Mouse (Mus musculus): Measurements from ENCODE around the gene Oaf. TPM values are rescaled to one million over a fixed set of nuclear protein-coding genes. Genes with fewer than 3 reads are reported as not detected.

The Oaf gene
- polyA plus RNA-seq, 1 experiment from 2014 or later: 52.0 TPM

DNA sequence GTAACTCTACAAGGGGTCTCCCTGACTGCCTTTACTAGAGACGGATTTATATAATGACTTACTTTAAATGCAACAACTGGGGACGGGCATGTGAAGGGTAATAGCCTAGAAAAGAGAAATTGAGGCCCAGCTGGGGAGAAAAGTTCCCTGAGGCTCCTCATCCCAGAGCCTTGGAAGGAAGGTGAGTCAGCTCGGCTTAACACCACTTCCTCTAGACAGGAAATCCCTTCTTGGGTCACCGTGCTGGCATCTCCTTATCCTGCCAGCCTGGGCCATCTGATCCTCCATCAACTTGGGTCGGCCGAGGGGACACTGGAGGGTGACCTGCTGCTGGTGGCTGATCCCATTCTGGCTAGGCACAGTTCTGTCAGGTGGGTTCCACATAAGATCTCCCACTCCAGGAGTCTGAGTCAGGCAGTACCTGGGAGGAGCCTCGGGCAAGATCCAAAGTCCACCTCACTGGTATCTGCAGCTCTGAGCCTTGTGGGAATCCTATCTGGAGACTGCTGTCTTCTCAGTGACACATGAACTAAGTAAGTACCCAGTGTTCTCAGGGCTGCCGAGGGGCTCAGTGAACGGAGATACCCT lies 13.0 kb downstream of the Oaf start:
- Histone ChIP-seq H3K36me3 (ENCODE audit: control insufficient read depth, insufficient read depth, low read length) (peaks cover 19% of the 10 kb centered on the region), H3K9ac (ENCODE audit: low read depth, low read length) (no peak overlapping the region), H3K4me2 (no peak overlapping the region), H3K4me3 (ENCODE audit: low read depth, low read length) (no peak overlapping the region), H3K27ac (ENCODE audit: low read depth, low read length) (no peak overlapping the region; the same call in 1 of the 2 replicates), H3K27me3 (replicated peaks; ENCODE audit: control insufficient read depth, insufficient read depth, low read length) (no peaks in the 10 kb centered on the region), H3K4me1 (replicated peaks; ENCODE audit: control insufficient read depth, insufficient read depth, low read length) (peaks cover 60% of the 10 kb centered on the region), H3K9me3 (ENCODE audit: control insufficient read depth, low read length) (no peaks in the 10 kb centered on the region)
- DNase-seq (ENCODE audit: low spot score): no peak
- ATAC-seq (replicated peaks; ENCODE audit: low FRiP score): no peak
- WGBS: 66% methylated on average over 9 of the region's 9 CpGs

DNA sequence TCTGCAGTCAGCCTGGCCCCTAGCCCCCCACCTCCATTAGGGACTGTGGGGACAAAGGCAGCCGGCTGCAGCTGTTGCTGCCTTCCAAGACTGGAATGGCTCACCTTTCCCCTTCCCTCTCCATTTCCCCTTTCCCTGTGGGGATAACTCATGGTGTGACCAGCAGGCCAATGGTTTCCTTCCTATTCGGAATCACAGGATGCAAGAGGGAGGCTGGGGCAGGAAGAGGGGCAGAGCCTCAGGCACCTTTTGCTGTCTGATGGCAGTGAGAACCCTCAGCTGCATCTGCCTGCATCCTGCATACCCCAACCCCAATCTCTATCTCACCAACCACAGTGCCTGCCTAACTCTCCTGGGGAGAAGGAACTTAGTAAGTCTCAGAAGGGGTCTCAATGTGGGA lies 14.2 kb downstream of the Oaf start:
- 36% methylated on average over 2 of the region's 2 CpGs for WGBS
- DNase-seq (ENCODE audit: low spot score) (no peak), ATAC-seq (replicated peaks; ENCODE audit: low FRiP score) (no peak)
- Histone ChIP-seq H3K27me3 (replicated peaks; ENCODE audit: control insufficient read depth, insufficient read depth, low read length) (no peaks in the 10 kb centered on the region), H3K36me3 (ENCODE audit: control insufficient read depth, insufficient read depth, low read length) (peaks cover 25% of the 10 kb centered on the region), H3K27ac (ENCODE audit: low read depth, low read length) (peak overlapping the region; percentile 73), H3K9ac (ENCODE audit: low read depth, low read length) (peak overlapping the region; percentile 42), H3K4me1 (replicated peaks; ENCODE audit: control insufficient read depth, insufficient read depth, low read length) (peaks cover 48% of the 10 kb centered on the region), H3K4me2 (peak overlapping the region; percentile 40), H3K4me3 (ENCODE audit: low read depth, low read length) (no peak overlapping the region), H3K9me3 (ENCODE audit: control insufficient read depth, low read length) (no peaks in the 10 kb centered on the region)

DNA sequence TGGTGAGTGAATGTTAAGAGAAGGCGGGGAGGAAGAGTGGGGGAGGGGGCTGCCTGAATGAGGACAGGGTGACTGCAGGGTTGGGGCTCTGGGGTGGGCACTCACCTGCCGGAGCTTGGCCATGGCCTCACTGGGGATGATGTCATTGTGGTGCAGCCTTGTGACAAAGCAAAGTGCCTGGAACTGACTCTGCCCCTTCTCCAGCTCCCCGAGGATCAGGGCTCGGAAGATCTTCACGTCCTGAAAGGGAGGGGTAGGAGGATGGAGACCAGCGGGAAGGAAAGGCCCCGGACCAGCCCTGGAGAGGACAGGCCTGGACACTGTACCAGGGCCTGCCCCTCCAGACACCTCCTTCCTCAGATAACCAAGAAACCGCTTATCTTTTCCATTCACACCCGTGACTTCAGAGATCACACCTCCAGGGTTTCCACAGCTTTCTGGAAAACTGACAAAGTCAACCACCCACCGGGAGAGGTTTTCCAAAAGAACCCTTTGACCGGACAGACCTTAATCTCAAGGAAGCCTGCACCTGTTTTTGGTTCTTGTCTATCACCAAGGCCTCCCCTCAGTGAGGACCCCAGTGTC lies 14.8 kb downstream of the Oaf start:
- H3K4me1 ChIP-seq (replicated peaks; ENCODE audit: control insufficient read depth, insufficient read depth, low read length): peaks cover 42% of the 10 kb centered on the region

DNA sequence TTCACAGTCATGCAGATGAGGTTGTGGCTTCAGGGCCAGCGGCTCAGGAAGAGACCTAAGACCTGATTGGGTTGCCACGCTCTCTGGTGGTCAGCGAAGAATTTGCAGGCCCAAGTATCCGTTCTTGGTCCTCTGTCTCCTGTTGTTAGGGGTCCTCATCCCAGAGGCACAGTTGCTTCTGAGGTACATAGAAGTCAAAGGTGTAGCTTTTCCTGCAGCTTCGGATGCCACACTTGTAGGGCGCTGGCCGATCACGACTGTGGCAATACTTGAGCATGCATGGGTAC lies 17.3 kb downstream of the Oaf start:
- peaks cover 17% of the 10 kb centered on the region for H3K36me3 ChIP-seq (ENCODE audit: control insufficient read depth, insufficient read depth, low read length)
- no peaks in the 10 kb centered on the region for H3K9me3 ChIP-seq (ENCODE audit: control insufficient read depth, low read length)
- no peak for DNase-seq (ENCODE audit: low spot score)
- no peak overlapping the region for H3K9ac ChIP-seq (ENCODE audit: low read depth, low read length)
- no peaks in the 10 kb centered on the region for H3K27me3 ChIP-seq (replicated peaks; ENCODE audit: control insufficient read depth, insufficient read depth, low read length)
- 59% methylated on average over 8 of the region's 8 CpGs for WGBS
- 0 out of 2 replicates have a peak overlapping the region, but pooled peaks have one; percentile 4 for H3K27ac ChIP-seq (ENCODE audit: low read depth, low read length)
- no peak for ATAC-seq (replicated peaks; ENCODE audit: low FRiP score)
- H3K4me2 ChIP-seq: no peak overlapping the region
- H3K4me3 ChIP-seq (ENCODE audit: low read depth, low read length): no peak overlapping the region
- peaks cover 31% of the 10 kb centered on the region for H3K4me1 ChIP-seq (replicated peaks; ENCODE audit: control insufficient read depth, insufficient read depth, low read length)

More for the DNA sequence above, 14.8 kb downstream of the Oaf start:
- H3K27me3 ChIP-seq (replicated peaks; ENCODE audit: control insufficient read depth, insufficient read depth, low read length): no peaks in the 10 kb centered on the region
- DNase-seq (ENCODE audit: low spot score) (no peak), ATAC-seq (replicated peaks; ENCODE audit: low FRiP score) (peak; percentile 81)
- no peak overlapping the region for H3K4me3 ChIP-seq (ENCODE audit: low read depth, low read length)
- peak overlapping the region; percentile 42 for H3K9ac ChIP-seq (ENCODE audit: low read depth, low read length)
- peak overlapping the region; percentile 40 for H3K4me2 ChIP-seq
- H3K36me3 ChIP-seq (ENCODE audit: control insufficient read depth, insufficient read depth, low read length): peaks cover 25% of the 10 kb centered on the region
- no peaks in the 10 kb centered on the region for H3K9me3 ChIP-seq (ENCODE audit: control insufficient read depth, low read length)
- 38% methylated on average over 11 of the region's 11 CpGs for WGBS
- H3K27ac ChIP-seq (ENCODE audit: low read depth, low read length): peak overlapping the region; percentile 73

DNA sequence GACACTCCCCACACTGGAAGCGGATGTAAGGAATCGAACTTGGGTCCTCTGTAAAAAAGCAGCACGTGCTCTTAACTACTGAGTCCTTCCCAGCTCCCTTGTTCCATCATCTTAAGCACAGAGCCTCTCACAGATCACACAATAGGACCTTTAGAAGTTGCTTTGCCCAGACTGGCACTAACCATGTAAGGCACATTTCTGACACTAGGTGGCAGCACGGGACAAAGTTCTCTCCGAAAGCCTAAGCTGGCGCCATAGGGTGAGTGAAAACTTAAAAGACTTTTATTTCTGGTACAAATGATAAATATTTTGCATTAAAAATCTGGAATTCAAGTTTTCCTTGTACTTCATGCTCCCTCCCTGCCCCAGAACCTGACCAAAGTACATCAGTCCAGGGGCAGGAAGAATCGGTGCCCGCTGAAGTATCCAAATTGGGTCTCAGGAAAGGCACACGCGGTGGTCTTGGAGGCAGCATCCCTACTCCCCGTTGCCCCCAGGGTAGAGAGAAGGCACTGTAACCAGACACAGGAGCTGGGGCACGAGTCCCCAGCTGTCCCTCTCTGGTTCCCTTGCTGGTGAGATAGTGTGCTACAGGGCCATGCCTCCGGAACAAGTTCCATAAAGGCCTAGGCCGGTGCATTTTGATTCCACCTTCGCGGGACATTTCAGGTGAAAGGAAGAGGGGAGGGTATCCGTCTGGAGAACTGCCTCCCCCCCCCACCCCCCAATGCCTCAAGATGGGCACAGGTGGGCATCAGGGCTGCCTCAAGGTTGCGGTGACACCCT lies 17.9 kb downstream of the Oaf start:
- DNase-seq (ENCODE audit: low spot score) (peak; percentile 58), ATAC-seq (replicated peaks; ENCODE audit: low FRiP score) (peak; percentile 38; the same call in 1 of the 2 replicates)
- 0 out of 2 replicates have a peak overlapping the region, but pooled peaks have one; percentile 4 for H3K27ac ChIP-seq (ENCODE audit: low read depth, low read length)
- no peaks in the 10 kb centered on the region for H3K9me3 ChIP-seq (ENCODE audit: control insufficient read depth, low read length)
- no peak overlapping the region for H3K9ac ChIP-seq (ENCODE audit: low read depth, low read length)
- H3K4me2 ChIP-seq: no peak overlapping the region
- WGBS: 51% methylated on average over 18 of the region's 18 CpGs
- H3K36me3 ChIP-seq (ENCODE audit: control insufficient read depth, insufficient read depth, low read length): peaks cover 17% of the 10 kb centered on the region
- no peaks in the 10 kb centered on the region for H3K27me3 ChIP-seq (replicated peaks; ENCODE audit: control insufficient read depth, insufficient read depth, low read length)
- peaks cover 26% of the 10 kb centered on the region for H3K4me1 ChIP-seq (replicated peaks; ENCODE audit: control insufficient read depth, insufficient read depth, low read length)
- no peak overlapping the region for H3K4me3 ChIP-seq (ENCODE audit: low read depth, low read length)

DNA sequence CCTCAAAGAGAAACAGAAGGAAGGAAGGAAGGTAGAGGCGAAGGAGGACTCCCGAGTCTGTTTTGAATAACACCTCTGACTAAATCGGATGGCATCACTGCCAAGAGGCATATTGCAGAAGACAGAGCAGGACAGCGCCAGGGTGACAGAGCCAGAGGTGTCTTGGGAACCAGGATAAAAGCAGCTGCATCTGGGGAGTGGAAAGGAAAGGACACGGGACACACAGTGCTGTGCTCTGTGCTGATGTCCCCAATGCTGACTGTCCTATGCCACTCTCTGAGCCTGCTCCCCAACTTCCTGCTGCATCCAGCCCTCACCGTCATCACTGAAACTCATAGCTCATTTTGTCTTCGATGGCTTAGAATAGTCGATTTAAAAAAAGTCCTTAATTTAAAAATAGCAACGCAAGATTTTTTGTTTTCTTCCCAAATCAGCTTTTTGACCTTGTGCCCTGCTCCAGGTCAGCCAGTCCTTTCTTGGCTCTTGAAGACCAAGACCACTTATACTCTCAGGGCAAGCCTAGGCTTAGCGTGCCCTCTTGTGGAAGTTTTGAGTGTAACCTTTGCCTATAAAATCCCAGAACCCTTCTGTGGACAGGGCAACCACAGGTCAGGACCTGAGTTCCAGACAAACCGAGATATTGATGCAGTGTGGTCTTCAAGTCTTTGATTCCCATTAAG lies 28.8 kb downstream of the Oaf start:
- Histone ChIP-seq H3K4me1 (replicated peaks; ENCODE audit: control insufficient read depth, insufficient read depth, low read length) (peaks cover 4% of the 10 kb centered on the region; the same call in 1 of the 2 replicates), H3K9ac (ENCODE audit: low read depth, low read length) (no peak overlapping the region), H3K9me3 (ENCODE audit: control insufficient read depth, low read length) (no peaks in the 10 kb centered on the region), H3K27ac (ENCODE audit: low read depth, low read length) (no peak overlapping the region), H3K4me3 (ENCODE audit: low read depth, low read length) (no peak overlapping the region), H3K4me2 (no peak overlapping the region), H3K36me3 (ENCODE audit: control insufficient read depth, insufficient read depth, low read length) (no peaks in the 10 kb centered on the region), H3K27me3 (replicated peaks; ENCODE audit: control insufficient read depth, insufficient read depth, low read length) (peaks cover 15% of the 10 kb centered on the region)
- DNase-seq (ENCODE audit: low spot score): no peak
- 24% methylated on average over 11 of the region's 11 CpGs for WGBS
- no peak for ATAC-seq (replicated peaks; ENCODE audit: low FRiP score)

DNA sequence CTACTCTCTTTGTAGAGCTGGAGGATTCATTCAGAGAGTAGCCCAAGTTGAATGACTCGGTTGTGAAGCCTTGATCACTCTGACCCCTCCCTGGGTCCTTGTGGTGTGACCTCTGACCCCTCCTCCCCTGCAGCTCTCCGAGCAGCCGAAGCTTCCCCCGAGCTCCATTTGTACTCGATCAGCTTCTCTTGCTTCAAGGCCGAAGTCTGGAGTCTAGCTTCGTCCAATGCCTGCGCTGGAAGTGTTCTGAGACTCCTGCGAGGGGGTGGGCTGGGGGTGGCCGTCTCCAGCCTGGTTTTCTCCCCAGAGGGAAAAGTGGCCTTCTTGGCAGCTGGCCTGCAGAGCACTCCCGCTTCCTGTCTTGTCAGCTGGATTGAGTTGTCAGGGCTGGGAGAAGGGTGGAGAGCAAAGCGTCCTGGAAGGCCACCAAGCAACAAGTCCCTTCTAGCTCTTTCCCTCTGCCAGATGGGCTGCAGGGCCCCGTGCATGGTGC lies 29.5 kb downstream of the Oaf start, which contains the start of gene Pou2f3:
Gene Pou2f3, minus strand, starts transcription at position 180 of the 493 bp plus-strand sequence.
- Histone ChIP-seq H3K9ac (ENCODE audit: low read depth, low read length) (no peak within 1 kb of the TSS), H3K4me2 (peak within 1 kb of the TSS; percentile 8; the same call in 1 of the 2 replicates), H3K4me3 (ENCODE audit: low read depth, low read length) (no peak within 1 kb of the TSS), H3K9me3 (ENCODE audit: control insufficient read depth, low read length) (no peaks in the 10 kb centered on the region), H3K4me1 (replicated peaks; ENCODE audit: control insufficient read depth, insufficient read depth, low read length) (peaks cover 7% of the 10 kb centered on the region), H3K36me3 (ENCODE audit: control insufficient read depth, insufficient read depth, low read length) (no peaks in the 10 kb centered on the region), H3K27me3 (replicated peaks; ENCODE audit: control insufficient read depth, insufficient read depth, low read length) (peaks cover 21% of the 10 kb centered on the region), H3K27ac (ENCODE audit: low read depth, low read length) (no peak within 1 kb of the TSS)
- DNase-seq (ENCODE audit: low spot score): no peak
- 8% methylated on average over 13 of the region's 13 CpGs for WGBS
- ATAC-seq (replicated peaks; ENCODE audit: low FRiP score): no peak

DNA sequence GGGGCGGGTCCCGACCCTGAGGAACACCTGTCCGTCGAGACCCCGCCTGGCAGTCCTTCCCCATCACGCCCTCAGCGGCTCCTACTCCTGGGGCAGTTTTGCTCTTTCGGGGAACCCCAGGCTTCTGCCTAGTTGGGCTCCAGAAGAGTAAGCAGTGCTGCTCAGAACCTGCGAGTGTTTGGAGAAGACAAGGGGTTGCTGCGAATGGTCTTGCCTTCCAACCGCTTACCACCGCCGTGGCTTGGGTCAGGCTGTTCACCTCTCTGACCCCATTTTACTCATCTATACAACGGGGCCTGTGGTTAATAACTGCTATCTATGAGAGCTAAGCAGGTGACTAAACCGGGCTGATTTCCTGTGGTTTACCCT lies 33.7 kb downstream of the Oaf start:
- H3K9ac ChIP-seq (ENCODE audit: low read depth, low read length): no peak overlapping the region
- DNase-seq (ENCODE audit: low spot score) (no peak), ATAC-seq (replicated peaks; ENCODE audit: low FRiP score) (no peak)
- peaks cover 7% of the 10 kb centered on the region for H3K4me1 ChIP-seq (replicated peaks; ENCODE audit: control insufficient read depth, insufficient read depth, low read length)
- H3K4me2 ChIP-seq: peak overlapping the region; percentile 52
- 2% methylated on average over 15 of the region's 15 CpGs for WGBS
- no peak overlapping the region for H3K27ac ChIP-seq (ENCODE audit: low read depth, low read length)
- peaks cover 62% of the 10 kb centered on the region for H3K27me3 ChIP-seq (replicated peaks; ENCODE audit: control insufficient read depth, insufficient read depth, low read length)
- H3K4me3 ChIP-seq (ENCODE audit: low read depth, low read length): peak overlapping the region; percentile 13; the same call in 1 of the 2 replicates
- H3K9me3 ChIP-seq (ENCODE audit: control insufficient read depth, low read length): no peaks in the 10 kb centered on the region
- H3K36me3 ChIP-seq (ENCODE audit: control insufficient read depth, insufficient read depth, low read length): no peaks in the 10 kb centered on the region

Data from liver, embryonic 11.5 days (tissue).